Mouse (Mus musculus) forelimb bud, embryonic 11.5 days (tissue): ENCODE measurements at regions not wholly inside any gene's neighbourhood (a gene's known extent, or its start where the extent isn't known, plus 50 kb on each side); places are given as distances from the start of the nearest gene placed in this dataset.

Experiments used
- DNase-seq: peaks from one replicate; pipeline ENCODE4 v3.0.0-alpha.2; 2012; ENCODE audit warnings: low read depth, low spot score

DNA sequence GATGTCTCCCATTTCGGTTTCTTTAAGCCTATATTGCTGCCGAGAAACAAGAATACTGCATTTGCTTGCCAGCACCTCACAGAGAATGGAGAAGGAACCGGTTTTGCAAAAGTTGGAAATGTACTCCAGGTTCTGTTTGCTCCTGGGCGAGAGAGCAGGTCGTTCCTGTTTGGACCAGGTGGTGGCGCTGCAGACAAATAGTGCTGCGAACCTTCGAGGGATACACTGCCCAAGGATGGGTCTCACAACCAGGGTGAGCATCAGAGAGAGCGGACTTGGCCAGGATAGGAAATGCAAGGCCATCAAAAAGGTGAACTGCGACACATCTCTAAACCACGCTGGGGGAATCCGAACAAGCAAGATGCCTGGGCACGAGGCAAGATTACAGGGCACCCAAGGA is 54.0 kb upstream of the Ets2 start:
- DNase-seq = peak; percentile 75

DNA sequence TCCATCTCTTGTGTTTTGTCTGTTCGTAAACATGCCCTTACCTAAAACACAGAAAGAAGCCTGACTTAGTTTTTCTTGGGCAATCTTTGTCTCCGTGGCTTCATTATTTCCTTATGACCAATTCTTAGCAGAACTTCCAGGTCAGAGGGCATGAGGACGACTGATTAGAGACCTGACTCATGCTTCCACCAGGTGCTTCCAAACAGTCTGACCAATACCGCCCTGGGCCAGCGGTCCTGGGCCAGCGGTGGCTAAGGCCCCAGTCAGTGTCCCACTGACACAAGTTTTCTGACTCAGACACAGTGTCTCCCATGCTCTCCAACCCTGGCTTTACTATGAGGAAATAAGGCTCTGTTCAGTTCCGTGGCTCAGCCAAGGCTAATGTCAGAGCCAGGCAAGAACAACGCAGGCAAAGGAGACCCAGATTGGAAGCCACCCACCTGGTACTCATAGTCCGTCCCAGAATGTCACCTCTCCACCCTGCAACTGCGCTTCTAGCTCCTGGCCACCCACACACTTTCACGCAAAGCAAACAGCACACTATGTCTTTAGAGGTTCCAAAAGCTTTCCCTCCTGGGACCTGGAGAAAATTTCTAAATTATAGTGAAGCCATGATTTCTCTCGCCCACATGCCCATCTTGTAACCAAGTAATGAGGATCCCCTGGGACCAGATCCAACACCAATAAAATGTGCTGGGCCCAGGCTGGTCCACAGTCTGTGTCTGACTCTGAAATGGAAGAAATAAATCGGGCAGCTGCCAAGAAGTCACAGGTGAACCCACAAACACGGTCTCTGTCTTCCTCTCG is 56.6 kb upstream of the Erg start:
- DNase-seq = no peak

DNA sequence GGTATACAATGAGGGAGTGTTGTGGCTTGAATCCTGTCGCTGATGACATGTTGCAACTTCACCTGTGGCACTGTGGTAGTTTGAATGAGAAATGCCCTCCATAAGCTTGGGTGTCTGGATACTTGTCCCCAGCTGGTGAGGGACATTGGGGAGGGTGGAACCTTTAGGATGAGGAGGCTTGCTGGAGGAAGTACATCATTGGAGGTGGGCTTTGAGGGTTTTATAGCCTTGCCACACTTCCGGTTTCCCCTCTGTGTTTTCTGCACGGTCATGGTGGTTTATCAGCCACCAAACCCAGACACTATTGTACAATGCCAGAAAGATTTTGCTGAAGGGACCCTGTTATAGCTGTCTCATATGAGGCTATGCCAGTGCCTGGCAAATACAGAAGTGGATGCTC is 54.3 kb upstream of the Erg start:
- DNase-seq = no peak

DNA sequence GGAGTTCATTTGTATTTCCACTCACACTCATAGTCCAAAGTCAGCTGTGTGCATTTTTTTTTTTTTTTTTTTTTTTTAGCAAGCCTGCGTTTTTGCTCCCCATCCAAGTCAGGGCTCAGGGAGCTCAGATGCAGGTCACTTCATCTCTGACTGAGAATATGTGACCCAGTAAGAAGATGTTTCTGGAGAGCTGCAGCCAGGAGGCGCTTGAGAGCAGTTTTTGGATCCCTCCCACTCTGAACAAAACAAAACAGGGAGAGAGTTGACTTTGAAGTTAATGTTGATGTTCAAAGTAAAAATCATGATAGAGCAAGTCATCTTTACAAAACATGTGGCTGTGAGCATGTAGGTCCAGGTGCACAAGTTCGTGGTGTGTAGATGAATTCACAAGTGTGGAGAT is 53.3 kb upstream of the Erg start:
- DNase-seq = no peak

DNA sequence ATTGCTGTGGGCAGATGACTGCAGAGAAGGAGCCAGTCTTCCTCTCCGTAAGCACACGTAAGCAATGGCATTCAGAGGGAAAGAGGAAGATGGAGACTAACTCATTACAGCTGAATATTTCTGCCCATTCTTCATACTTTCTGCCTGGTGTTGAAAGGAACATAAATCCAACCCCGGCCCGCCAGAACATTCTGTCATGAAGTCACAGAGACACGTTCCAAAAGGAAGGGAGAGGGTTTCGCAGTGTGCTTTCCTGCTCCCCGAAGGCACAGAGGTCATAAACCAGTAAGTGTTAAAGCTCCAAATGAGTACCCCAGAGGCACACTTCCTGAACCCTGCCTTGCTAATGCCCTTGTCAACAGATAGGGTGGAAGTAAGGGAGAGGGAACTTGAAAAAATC is 51.5 kb upstream of the Erg start:
- DNase-seq = peak; percentile 70

DNA sequence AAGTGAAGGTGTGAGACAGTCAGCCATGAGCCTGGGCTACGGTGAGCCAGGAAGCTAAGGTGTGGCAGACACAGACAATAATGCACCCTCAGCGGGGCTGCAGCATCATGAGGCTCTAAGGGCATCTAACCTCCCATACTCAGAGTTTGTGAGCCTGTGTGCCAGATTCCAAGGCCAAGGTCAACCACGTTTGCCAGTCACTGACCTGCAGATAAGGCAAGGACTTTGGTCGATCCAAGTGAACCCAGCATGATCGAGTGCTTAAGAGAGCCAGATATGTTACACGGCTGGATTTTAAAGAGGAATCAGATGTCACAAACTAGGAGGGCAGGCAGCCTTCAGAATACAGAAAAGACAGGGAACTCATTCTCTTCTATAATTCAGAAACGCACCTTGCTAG is 50.2 kb upstream of the Erg start:
- no peak for DNase-seq
